Mouse (Mus musculus) right cerebral cortex, postnatal 14 days (tissue): ENCODE results near the gene Ifrd2.
"Not testable (repeated sequence)": the region's sequence is repeated elsewhere in the genome, so short reads cannot be mapped to it uniquely, and the experiment has no call there.

Source experiments
- DNase-seq: peaks from one replicate; pipeline ENCODE4 v3.0.0; 2022

Ifrd2 gene

DNA sequence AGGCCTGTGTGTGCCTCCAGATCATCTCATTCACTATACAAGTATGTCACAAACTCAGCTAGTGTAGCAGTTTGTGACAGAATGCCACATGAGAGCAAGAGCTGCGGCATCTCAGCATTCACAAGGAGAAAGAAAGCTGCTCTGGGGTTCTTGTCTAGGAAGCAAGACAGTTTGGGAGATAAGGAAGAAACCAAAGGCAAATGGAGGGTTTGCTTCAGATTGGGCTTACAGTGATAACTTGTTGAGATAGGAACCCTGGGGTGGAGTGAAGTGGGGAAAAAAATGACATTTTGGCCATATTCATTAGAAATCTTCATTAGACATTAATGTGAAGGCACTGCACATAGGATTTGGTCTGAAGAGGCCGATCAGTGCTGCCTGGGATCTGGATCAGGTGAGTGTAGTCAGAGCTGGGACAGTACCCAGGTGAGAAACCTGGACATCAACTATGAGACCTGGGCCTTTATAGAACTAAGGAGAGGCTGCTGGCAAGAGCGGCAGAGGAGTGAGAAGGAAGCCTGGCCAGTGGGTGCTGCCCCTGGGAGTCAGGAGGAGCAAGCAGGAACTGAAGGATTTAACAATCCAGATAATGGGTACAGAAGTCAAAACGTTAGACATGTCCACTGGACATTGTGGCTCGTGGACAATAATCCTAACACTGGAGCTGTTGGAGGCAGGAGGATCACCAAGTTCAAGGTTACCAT is 34.6 kb upstream of the Ifrd2 start:
- DNase-seq: no peak

DNA sequence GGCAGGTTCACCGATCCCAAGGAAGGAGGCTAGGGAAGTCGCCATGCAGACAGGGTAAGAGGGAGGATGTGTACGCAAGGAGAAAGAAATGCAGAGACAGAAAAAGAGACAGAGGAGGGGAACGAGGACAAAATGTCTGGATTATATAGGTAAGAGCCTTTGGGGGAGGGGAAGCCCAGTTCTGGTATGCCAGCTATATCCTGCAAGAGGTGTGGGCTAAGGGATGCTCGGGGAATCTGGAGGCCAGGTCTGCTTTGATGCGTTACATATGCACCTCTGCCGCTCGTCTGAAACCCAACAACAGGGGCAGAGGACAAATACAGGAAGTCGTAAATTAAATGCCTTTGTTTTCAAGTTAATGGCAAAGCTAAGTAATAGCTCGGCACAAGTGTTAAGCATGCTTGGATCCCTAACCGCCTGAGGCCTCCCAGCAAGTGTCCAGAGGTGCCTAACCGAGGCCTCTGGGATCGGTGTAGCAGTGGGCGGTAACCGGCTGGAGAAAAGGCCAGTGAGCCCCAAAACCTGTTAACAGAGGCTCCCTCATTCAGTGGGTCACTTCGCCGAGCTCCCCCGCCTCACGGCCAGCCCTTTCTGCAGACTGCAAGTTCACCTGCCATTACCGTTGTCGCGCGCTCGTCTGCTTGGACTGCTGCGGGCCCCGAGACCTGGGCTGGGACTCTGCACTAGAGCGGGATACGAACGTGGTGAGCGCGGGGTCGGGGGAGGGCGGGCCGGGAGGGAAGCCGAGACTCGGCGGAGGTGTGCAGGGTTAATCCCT is 33.7 kb upstream of the Ifrd2 start:
- no peak for DNase-seq

DNA sequence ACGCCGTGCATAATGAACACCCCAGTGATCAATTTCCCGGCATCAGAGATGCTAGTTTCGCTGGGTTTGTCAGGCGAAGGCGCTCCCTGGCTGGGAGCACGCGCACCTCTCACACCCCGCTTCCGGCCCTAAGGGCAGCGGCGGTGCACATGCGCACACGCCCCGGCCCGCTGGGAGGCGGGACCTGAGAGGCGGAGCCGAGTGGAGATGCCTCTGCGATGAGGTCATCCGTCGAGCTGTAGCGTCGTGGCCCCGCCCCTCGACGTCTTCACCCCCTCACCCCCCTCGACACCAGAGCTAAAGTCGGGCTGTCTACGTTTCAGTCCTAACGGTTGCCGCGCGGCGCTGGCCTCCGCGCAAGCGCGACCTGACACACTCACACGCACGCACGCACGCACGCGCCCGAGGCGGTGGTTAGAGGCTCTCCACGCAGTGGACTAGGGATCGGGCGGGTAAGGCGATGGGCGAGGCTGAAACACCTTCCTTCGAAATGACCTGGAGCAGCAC is 33.1 kb upstream of the Ifrd2 start:
- peak; percentile 94 for DNase-seq

DNA sequence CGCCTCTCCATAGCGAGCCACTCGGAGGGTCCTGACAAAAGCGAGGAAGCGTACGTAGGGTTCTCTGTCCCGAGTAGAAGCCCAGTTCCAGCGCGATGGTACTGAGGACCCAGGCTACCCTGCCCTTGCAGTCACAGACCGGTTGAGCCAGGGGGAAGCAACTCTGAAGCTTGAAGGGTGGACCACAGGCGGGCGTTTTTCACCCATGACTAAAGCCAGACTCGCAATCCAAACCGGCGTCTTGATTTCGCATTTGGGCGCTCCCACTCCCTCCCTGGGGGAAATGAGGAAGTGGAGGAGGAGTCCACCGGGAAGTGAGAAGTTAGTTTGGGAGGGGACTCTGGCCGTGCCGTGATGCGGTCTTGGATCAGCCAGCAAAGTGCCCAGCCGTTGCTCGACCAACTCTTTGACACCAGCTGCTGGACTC is 32.4 kb upstream of the Ifrd2 start:
- DNase-seq: no peak

DNA sequence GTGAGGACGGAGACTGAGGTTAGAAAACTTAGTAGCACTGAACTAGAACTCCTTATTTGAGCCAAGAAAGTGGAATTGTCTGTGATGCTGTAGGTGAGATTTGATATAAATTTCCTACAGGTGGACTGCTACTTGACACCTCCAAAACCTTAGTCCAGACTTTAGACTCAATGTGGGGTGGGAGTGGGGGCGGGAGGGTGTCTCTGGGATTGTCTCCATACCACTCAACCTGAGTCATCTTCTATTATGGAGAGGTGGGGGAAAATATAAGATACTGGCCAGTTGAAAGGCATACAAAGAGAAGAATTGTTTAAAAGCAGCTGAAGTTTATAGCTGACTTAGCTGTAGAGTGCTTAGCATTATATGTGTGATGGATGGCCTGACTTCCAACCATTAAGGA is 31.7 kb upstream of the Ifrd2 start:
- no peak for DNase-seq

DNA sequence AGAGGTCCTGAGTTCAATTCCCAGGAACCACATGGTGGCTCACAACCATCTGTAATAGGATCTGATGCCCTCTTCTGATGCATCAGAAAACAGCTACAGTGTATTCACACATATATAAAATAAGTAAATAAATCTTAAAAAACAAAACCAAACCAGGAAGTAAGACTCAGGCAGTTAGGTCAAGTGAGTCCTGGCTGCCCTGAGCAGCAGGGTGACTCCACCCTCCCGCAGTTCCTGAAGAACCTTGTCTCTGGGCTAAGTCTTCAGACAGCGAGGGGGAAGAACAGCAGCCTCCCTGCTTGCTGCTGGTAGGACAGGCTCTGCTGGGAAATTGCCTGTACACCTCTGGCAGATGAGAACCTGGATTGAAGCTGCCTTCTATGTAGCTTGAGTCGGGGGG is 31.1 kb upstream of the Ifrd2 start:
- no peak for DNase-seq

DNA sequence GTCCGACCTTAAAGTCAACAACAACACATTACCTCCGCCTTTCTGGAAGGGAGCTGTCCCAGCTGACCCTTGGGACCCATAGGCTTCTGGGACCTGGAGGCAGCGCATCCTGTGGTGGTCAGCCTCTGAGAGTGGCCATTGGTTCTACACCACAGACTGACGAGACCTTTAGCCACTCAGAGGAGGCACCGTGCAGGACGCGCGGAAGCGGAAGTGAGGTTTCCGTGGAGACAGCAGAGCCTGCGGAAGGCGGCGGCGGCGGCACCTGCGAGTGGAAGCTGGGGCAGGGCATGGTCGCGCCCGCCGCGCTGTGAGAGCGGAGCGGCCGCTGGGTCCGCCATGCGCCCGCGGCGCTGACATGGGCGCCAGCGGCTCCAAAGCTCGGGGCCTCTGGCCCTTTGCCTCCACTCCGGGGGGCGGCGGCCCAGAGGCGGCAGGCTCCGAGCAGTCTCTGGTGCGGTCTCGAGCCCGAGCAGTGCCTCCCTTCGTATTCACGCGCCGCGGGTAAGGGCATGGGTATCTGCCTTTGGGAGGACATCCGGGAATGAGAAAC is 24.3 kb upstream of the Ifrd2 start, which contains the start of gene Tusc2:
Gene Tusc2 (plus strand): TSS at position 227 of the 553 bp plus-strand sequence.
- DNase-seq: peak; percentile 91

DNA sequence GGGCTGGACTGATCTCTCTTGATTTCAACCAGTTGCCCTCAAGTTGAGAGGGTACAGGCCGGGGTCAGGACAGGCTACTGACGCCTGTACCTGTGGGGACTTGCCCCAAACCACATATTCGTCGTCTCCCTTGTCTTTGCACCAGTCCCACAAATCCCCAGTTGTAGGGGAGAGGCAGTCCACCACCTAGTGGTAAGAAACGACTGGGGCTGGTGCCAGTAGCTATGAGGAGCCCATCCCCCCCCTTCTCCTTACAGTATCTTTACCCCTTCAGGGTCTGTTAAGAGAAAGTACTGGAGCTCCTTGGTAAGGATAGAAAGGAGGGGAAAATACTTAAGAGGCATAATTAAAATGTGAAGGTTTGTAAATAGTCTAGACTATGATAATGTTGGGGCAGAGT is 21.9 kb upstream of the Ifrd2 start:
- DNase-seq: not testable (repeated sequence)

DNA sequence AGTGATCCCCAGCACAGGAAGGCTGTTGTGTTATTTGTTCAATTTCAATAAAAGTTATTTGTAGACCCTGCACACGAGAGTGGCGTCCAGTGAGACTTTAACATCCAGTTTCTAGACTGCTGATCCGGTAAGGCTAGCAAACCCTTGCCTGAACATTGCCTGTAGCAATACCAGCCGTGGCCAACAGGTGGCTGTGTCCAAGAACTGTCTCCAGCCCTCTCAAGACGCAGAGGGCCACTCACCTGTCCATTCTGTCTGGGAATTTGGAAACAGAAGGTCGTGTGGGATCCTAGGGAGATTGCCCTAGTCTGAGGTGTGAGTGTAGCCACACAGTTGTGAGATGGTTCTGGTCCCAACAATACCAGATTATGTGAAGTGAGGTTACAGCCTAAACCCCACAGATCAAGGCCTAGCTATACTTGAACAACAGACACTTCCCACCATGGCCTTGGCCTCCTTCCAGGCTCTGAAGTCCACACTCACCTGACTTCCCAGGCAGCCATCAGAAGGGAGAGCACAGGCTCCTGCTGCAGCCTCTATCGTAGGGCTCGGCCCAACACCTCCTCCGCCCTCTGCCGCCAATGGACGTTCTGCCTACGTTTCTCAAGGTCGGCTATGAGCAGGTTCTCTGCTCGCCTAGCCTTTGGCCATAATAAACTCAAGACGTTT is 21.3 kb upstream of the Ifrd2 start:
- DNase-seq: peak; percentile 83

DNA sequence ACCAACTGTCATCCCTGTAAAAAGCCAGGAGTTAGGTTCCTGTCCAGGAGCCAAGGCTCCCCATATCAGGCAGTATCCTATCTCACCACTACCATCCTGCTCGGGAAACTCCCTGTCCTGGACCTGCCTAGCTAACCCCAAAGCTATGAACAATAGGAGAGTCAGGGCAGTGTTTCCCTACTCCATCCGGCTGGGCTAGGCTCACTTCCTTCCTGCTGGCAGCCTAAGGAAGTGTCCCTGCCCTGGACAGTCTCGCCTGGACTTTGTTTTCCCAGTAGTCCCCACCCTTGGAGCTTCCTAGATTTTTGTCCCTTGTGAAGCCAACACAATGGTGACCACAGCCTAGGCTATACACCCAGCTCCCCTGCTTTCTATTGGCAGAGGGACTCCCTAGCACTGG is 20.6 kb upstream of the Ifrd2 start:
- DNase-seq: peak; percentile 6

DNA sequence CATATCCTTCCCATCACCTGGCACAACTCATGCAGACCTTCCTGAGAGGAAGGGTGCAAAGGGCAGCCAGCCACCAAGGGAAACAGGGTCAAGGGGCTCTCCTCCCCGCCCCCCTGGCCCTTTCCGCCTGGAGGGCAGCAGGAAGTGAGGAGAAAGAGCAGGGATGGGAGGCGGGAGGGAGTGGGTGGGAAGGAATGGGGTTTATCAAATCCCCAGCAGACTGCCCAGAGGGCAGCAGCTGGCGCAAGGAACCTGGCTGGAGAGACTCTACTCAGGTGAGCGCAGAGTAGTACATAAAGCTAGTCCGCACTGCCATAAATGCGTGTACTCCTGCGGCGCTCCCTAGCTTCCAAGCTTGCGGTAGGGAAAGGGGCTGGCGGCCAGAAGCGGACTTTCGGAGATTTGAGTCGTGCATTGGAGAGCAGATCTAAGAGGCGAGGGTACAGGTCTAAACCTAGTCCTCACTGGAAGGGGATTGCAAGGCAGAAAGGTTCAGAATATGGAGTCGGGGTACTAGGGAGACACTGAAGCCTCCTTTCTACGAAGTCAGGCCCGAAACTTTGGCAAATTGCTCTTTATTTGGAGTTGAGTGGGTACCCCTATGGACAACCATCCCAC is 19.6 kb upstream of the Ifrd2 start, which contains the start of gene Hyal2:
Gene Hyal2 (plus strand): TSS at position 244 of the 618 bp plus-strand sequence.
- peak; percentile 12 for DNase-seq

DNA sequence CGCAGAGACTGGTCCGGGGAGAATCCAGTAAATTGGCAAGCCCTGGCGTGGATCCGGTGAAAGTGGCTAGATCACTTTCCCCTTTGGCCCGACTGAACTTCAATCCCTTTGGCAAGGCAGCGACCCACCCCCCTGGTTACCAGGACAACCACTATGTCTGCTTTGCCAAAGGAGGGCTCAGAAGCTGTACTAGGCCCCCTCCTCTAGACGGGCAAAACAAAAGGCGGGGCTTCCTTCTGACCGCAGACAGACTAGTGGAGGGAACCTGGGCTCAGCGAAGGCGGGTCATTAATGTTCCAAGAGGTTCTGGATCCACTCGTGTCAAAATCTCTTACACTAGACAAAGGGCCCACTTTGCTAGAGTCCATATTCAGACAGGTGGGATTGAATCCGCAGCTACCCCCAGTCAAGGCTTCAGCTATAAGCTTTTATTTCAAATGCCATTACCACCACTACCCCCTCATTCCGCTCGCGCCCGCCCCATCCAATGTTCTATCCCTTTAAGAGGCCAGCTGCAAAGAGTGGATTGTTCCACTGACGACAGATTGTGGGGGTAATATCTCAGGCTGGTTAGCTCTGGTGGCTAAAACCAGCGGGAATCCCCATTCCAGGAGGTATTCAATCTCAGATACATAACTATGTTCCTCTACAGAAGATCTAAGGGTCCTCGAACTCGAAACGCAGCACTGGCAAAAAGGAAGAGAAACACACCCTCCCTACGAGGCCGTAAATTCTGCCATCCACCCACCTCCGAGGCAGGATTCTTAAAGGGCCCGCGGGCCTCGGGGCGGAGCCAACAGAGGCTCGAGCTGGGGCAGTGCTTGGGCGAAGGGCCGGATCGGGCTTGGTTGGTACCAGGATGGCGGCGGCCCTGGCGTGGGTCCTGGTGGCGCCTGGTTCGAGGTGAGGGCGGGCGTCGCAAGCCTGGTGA is 18.8 kb upstream of the Ifrd2 start:
- DNase-seq: peak; percentile 81

DNA sequence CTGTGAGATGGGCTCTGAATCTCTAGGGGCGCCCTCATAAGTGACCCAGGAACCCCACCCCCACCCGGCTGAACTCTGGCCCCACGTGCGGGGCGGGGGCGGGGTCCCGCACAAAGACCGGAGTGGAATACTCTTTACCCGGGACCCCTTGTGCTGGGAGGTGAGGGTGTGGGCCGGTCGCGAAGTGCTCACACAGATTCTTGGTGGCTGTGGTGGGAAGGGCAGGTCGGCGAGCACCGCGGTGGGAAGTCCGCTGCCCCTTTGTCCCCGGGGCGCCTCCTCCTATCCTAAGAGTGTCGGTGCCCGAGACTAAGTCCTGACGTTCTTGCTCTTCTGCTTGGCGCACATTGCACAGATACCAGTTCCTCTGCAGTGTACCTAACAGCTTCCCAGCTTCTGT is 18.2 kb upstream of the Ifrd2 start:
- no peak for DNase-seq

DNA sequence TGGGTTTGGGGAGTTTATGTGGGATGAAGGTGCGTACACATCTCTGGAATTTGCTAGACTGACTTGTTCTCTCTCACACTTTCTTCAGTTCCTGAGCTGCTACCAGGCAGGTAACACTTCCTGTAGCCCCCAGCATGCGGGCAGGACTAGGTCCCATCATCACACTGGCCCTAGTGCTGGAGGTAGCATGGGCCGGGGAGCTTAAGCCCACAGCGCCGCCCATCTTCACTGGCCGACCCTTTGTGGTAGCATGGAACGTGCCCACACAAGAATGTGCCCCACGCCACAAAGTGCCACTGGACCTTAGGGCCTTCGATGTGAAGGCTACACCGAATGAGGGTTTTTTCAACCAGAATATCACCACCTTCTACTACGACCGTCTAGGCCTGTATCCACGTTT is 17.4 kb upstream of the Ifrd2 start:
- no peak for DNase-seq

DNA sequence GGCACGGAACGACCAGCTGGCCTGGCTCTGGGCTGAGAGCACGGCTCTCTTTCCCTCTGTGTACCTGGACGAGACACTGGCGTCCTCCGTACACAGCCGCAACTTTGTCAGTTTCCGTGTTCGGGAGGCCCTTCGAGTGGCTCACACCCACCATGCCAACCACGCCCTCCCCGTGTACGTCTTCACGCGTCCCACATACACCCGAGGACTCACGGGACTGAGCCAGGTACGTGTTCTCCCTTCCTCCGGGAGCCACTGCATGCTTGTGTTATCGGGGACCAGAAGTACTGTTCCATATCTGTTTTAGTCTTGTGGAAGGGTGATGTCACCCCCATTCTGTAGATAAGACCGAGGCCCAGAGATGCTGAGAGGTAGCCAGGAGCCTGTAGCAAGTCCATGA is 16.6 kb upstream of the Ifrd2 start:
- DNase-seq: no peak

DNA sequence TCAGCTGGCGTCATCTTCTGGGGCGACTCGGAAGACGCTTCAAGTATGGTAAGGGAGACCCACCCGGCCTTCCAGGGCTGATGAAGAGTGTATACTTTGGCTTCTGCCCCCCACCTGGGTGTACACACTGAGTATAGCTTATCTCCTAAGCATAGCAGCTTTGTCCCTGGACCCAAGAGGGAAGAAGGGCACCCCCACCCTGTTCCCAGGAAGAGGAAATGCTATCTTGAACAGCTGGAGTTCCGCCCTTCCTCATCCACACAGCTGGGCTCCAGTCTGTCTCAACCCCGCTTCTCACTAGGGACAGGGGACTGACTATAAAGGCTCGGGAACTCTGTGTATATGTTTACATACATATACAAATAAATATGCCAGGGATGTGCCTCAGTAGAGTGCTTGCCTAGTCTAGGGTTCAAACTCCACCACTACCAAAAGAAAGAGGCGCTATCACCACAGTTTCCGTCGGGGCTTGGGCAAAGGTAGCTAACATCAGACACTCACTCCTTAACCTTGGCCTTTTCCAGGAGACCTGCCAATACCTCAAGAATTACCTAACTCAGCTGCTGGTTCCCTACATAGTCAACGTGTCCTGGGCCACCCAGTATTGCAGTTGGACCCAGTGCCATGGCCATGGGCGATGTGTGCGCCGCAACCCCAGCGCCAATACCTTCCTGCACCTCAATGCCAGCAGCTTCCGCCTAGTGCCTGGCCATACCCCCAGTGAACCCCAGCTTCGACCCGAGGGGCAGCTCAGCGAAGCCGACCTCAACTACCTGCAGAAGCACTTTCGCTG is 15.7 kb upstream of the Ifrd2 start:
- DNase-seq: peak; percentile 5

DNA sequence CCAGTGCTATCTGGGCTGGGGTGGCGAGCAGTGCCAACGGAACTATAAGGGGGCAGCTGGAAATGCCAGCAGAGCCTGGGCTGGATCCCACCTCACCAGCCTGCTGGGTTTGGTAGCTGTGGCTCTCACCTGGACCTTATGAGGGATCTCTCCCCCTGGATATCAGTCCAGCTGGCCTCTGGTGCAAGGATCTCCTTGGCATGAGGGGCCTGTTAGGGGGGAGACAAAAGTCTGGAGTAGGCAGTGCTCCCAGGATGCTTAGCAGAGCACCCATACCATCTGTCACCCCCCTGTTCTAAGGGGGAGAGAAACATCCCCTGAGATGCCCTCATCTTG is 15.1 kb upstream of the Ifrd2 start:
- no peak for DNase-seq

DNA sequence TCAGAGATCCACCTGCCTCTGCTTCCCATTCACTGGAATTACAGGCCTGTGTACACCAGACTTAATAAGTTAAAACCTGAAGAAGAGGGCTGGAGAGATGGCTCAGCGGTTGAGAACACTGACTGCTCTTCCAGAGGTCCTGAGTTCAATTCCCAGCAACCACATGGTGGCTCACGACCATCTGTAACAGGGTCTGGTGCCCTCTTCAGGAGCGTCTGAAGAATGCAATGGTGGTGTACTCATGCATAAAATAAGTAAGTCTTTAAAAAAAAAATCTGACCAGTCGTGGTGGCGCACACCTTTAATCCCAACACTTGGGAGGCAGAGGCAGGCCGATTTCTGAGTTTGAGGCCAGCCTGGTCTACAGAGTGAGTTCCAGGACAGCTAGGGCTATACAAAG is 13.7 kb upstream of the Ifrd2 start:
- DNase-seq: not testable (repeated sequence)

DNA sequence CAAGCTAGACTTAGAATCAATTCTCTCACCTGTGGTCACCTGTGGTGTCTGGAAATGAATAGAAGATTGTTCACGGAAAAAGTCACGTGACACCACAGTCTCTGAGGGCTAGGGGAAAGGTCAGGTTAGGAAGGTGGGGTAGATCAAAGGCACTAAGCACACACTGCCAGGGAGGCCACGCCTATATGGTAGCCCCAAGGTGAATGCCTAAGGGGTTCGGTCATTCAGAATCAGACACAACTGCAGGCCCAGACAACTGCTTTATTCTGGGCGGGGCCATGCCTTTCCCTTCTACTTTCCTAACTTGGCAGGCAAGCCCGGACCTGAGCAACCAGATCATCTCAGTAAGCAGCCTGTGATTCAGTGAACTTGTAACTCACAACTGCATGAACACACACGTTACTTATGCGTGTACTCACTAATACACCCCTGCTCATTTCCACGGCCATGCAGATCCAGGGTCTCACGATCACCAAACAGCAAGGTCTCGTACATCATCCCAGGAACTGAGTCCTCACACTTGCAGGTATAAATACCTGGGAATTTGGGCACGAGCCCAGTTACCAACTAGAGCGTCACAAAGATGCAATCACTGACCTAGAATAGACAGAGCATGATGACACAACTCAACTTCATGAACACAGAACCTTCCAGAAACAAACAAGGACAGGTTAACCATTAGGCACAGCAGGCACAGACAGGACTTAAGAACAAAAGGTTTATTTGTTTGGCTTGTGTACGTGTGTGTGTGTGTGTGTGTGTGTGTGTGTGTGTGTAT is 11.7 kb upstream of the Ifrd2 start:
- DNase-seq: no peak
